Mouse (Mus musculus): Measurements from ENCODE around the gene Gal3st2.
A peak's percentile ranks its signal among the peaks of the same experiment; 100 is the strongest.
"Not testable (repeated sequence)": the region's sequence is repeated elsewhere in the genome, so short reads cannot be mapped to it uniquely, and the experiment has no call there.

Gene Gal3st2

GRCm38 (mm10) chr1:93859619-93860018, 1.5 kb upstream of the Gal3st2 start:
- DNase-seq (ENCODE audit: low spot score in 2 of 2): no peak

GRCm38 (mm10) chr1:93871594-93872105, 10.5 kb downstream of the Gal3st2 start:
- not testable (repeated sequence) for DNase-seq (ENCODE audit: low spot score in 2 of 2)

- DNase-seq (ENCODE audit: low spot score in 2 of 2): peak; percentile 11 to 23
Observed at GRCm38 (mm10) chr1:93874405-93874804, 13.3 kb downstream of the Gal3st2 start.

GRCm38 (mm10) chr1:93881778-93882177, 20.7 kb downstream of the Gal3st2 start:
- DNase-seq (ENCODE audit: low spot score in 2 of 2): not testable (repeated sequence)

- DNase-seq (ENCODE audit: low spot score in 2 of 2): not testable (repeated sequence)
Observed at GRCm38 (mm10) chr1:93890936-93891335, 29.8 kb downstream of the Gal3st2 start.

- not testable (repeated sequence) for DNase-seq (ENCODE audit: low spot score in 2 of 2)
Observed at GRCm38 (mm10) chr1:93897395-93897794, 36.3 kb downstream of the Gal3st2 start.

GRCm38 (mm10) chr1:93901291-93901690, 40.2 kb downstream of the Gal3st2 start:
- not testable (repeated sequence) for DNase-seq (ENCODE audit: low spot score in 2 of 2)

GRCm38 (mm10) chr1:93906690-93907089, 45.6 kb downstream of the Gal3st2 start:
- not testable (repeated sequence) for DNase-seq (ENCODE audit: low spot score in 2 of 2)

GRCm38 (mm10) chr1:93908977-93909586, 48.0 kb downstream of the Gal3st2 start:
- not testable (repeated sequence) for DNase-seq (ENCODE audit: low spot score in 2 of 2)

GRCm38 (mm10) chr1:93911877-93912276, 50.8 kb downstream of the Gal3st2 start:
- DNase-seq (ENCODE audit: low spot score in 2 of 2): not testable (repeated sequence)

- not testable (repeated sequence) for DNase-seq (ENCODE audit: low spot score in 2 of 2)
Observed at GRCm38 (mm10) chr1:93917160-93917559, 56.1 kb downstream of the Gal3st2 start.

- not testable (repeated sequence) for DNase-seq (ENCODE audit: low spot score in 2 of 2)
Observed at GRCm38 (mm10) chr1:93918011-93918410, 56.9 kb downstream of the Gal3st2 start, which contains the start of gene Gal3st2b. Gene Gal3st2b (plus strand): TSS chr1:93918311.

GRCm38 (mm10) chr1:93918775-93919174, 57.7 kb downstream of the Gal3st2 start:
- not testable (repeated sequence) for DNase-seq (ENCODE audit: low spot score in 2 of 2)

GRCm38 (mm10) chr1:93919321-93919720, 58.2 kb downstream of the Gal3st2 start:
- DNase-seq (ENCODE audit: low spot score in 2 of 2): not testable (repeated sequence)

GRCm38 (mm10) chr1:93922609-93923008, 61.5 kb downstream of the Gal3st2 start:
- not testable (repeated sequence) for DNase-seq (ENCODE audit: low spot score in 2 of 2)

GRCm38 (mm10) chr1:93923098-93923497, 62.0 kb downstream of the Gal3st2 start:
- not testable (repeated sequence) for DNase-seq (ENCODE audit: low spot score in 2 of 2)

All from frontal cortex, postnatal 36 days (tissue).